21 mouse cellular contexts compared by ENCODE assay signal in genomic region chr4:117031105-117031504, GRCm38 (mm10). TPM values are rescaled to one million over a fixed set of nuclear protein-coding genes. Genes with fewer than 3 reads are reported as not detected.
DNase-seq lines count a peak whose midpoint lies in the region; ATAC-seq and TF ChIP-seq lines count a peak whose summit lies in the region.
"Had no signal": no experiment of that assay in that cellular context is flagged by ENCODE, and none has a peak within 500 bp of the region (broad histone marks: within the 10 kb centered on the region; RNA-seq: fewer than 3 reads in every experiment).

No protein-coding gene starts in this region.

- DNase-seq in gastrocnemius, adult 2 months = no peak
- DNase-seq in gastrocnemius, postnatal 10 days = no peak
- peak; percentile 2 for DNase-seq in lung, embryonic 14.5 days
- DNase-seq in lung, adult 2 months = no peak
- no peak for DNase-seq in gastrocnemius, postnatal 4 days (ENCODE audit: low spot score in 2 of 2)
- no peak for DNase-seq in thymus, postnatal 25 days
- DNase-seq: cerebellum, adult 11-12 months; right cerebral cortex, postnatal 4 days; thymus, postnatal 36 days had no signal

- no peak for ATAC-seq in lung, embryonic 14.5 days (ENCODE audit: insufficient read depth)
- 0 out of 2 replicates have a peak, but pooled peaks have one; percentile 26 for ATAC-seq in megakaryocyte progenitor cell, adult 5-6 weeks (replicated peaks; ENCODE audit: poor library complexity)
- ATAC-seq: forebrain, embryonic 15.5 days; Patski had no signal

- no peak for TF ChIP-seq POLR2A in lung, adult 2 months (IDR thresholded peaks at IDR 0.05; ENCODE audit: borderline replicate concordance, extremely low read depth, low read depth, low read length)
- no peak for TF ChIP-seq POLR2A in ES-Bruce4 (IDR thresholded peaks at IDR 0.05; ENCODE audit: insufficient read depth, low read length)

- H3K36me3 ChIP-seq in lung, embryonic 14.5 days (ENCODE audit: insufficient read depth) = peaks cover 38% of the 10 kb centered on the region
- H3K36me3 ChIP-seq in ES-Bruce4 (ENCODE audit: control insufficient read depth, insufficient read depth, low read length, poor library complexity, severe bottlenecking) = peaks cover 28% of the 10 kb centered on the region

- no peak overlapping the region for H3K4me3 ChIP-seq in gastrocnemius, adult 2 months
- H3K4me3 ChIP-seq in lung, embryonic 14.5 days (ENCODE audit: low read depth, low read length) = no peak overlapping the region
- no peak overlapping the region for H3K4me3 ChIP-seq in lung, adult 2 months (replicated peaks; ENCODE audit: extremely low read depth, low read depth, low read length)
- H3K4me3 ChIP-seq in ES-Bruce4 (ENCODE audit: low read depth, low read length) = no peak overlapping the region
- H3K4me3 ChIP-seq: embryonic facial prominence, embryonic 15.5 days; forebrain, embryonic 15.5 days; heart, embryonic 15.5 days; kidney, embryonic 15.5 days; limb, embryonic 12.5 days; lung, embryonic 15.5 days; stomach, embryonic 15.5 days had no signal

- TF ChIP-seq EP300 in ES-Bruce4 (IDR thresholded peaks at IDR 0.05; ENCODE audit: insufficient read depth, low read depth, low read length) = no peak

- H3K9ac ChIP-seq in lung, embryonic 14.5 days = no peak overlapping the region
- no peak overlapping the region for H3K9ac ChIP-seq in ES-Bruce4 (ENCODE audit: low read depth, poor library complexity, severe bottlenecking)
- H3K9ac ChIP-seq: embryonic facial prominence, embryonic 15.5 days; forebrain, embryonic 15.5 days; heart, embryonic 15.5 days; hindbrain, embryonic 14.5 days; kidney, embryonic 15.5 days; limb, embryonic 12.5 days; lung, embryonic 15.5 days; stomach, embryonic 15.5 days had no signal

- no peaks in the 10 kb centered on the region for H3K4me1 ChIP-seq in lung, embryonic 14.5 days (ENCODE audit: insufficient read depth)
- H3K4me1 ChIP-seq in lung, adult 2 months (ENCODE audit: control insufficient read depth, insufficient read depth, low read length) = no peaks in the 10 kb centered on the region
- H3K4me1 ChIP-seq in ES-Bruce4 (ENCODE audit: control insufficient read depth, insufficient read depth, low read length) = no peaks in the 10 kb centered on the region
- H3K4me1 ChIP-seq: embryonic facial prominence, embryonic 15.5 days; forebrain, embryonic 15.5 days; heart, embryonic 15.5 days; kidney, embryonic 15.5 days; limb, embryonic 12.5 days; lung, embryonic 15.5 days; stomach, embryonic 15.5 days had no signal

- intact Hi-C loops in gastrocnemius, adult 2 months (cut with DNase I) = no loop called here

- no peaks in the 10 kb centered on the region for H3K27me3 ChIP-seq in lung, embryonic 14.5 days (ENCODE audit: insufficient read depth, low read length)
- no peaks in the 10 kb centered on the region for H3K27me3 ChIP-seq in ES-Bruce4 (ENCODE audit: control insufficient read depth, insufficient read depth, low read length, poor library complexity, severe bottlenecking)
- H3K27me3 ChIP-seq: embryonic facial prominence, embryonic 15.5 days; forebrain, embryonic 15.5 days; heart, embryonic 15.5 days; kidney, embryonic 15.5 days; limb, embryonic 12.5 days; lung, embryonic 15.5 days; Patski; stomach, embryonic 15.5 days had no signal

- TF ChIP-seq CTCF in gastrocnemius, adult 2 months (IDR thresholded peaks at IDR 0.05) = peak; percentile 25
- TF ChIP-seq CTCF in lung, embryonic 14.5 days (IDR thresholded peaks at IDR 0.05; ENCODE audit: low read depth) = no peak
- no peak for TF ChIP-seq CTCF in lung, adult 2 months (IDR thresholded peaks at IDR 0.05; ENCODE audit: insufficient read depth, low read length)
- no peak for TF ChIP-seq CTCF in ES-Bruce4 (IDR thresholded peaks at IDR 0.05; ENCODE audit: low read depth, low read length)

- H3K4me2 ChIP-seq in lung, embryonic 14.5 days = no peak overlapping the region
- H3K4me2 ChIP-seq: embryonic facial prominence, embryonic 15.5 days; forebrain, embryonic 15.5 days; heart, embryonic 15.5 days; hindbrain, embryonic 14.5 days; kidney, embryonic 15.5 days; limb, embryonic 12.5 days; lung, embryonic 15.5 days; midbrain, embryonic 11.5 days; stomach, embryonic 15.5 days had no signal

- H3K9me3 ChIP-seq in lung, embryonic 14.5 days (ENCODE audit: low read depth, low read length) = no peaks in the 10 kb centered on the region
- H3K9me3 ChIP-seq in ES-Bruce4 (replicated peaks; ENCODE audit: control insufficient read depth, insufficient read depth, low read length, poor library complexity, severe bottlenecking) = no peaks in the 10 kb centered on the region
- H3K9me3 ChIP-seq: embryonic facial prominence, embryonic 15.5 days; forebrain, embryonic 15.5 days; heart, embryonic 15.5 days; kidney, embryonic 15.5 days; limb, embryonic 12.5 days; lung, embryonic 15.5 days; stomach, embryonic 15.5 days had no signal

- 90% methylated on average over 1 of the region's 1 CpGs for WGBS in lung, embryonic 14.5 days
- WGBS in lung, adult 2 months = 92% methylated on average over 1 of the region's 1 CpGs

- H3K27ac ChIP-seq in gastrocnemius, adult 2 months = no peak overlapping the region
- no peak overlapping the region for H3K27ac ChIP-seq in lung, embryonic 14.5 days (ENCODE audit: low read depth)
- H3K27ac ChIP-seq in ES-Bruce4 (ENCODE audit: insufficient read depth, low read length) = 0 out of 2 replicates have a peak overlapping the region, but pooled peaks have one; percentile 48
- H3K27ac ChIP-seq: embryonic facial prominence, embryonic 15.5 days; forebrain, embryonic 15.5 days; heart, embryonic 15.5 days; hindbrain, embryonic 14.5 days; kidney, embryonic 15.5 days; limb, embryonic 12.5 days; lung, embryonic 15.5 days; stomach, embryonic 15.5 days had no signal

RNA-seq across cellular contexts. Expression of gene Eif2b3, which starts 11.9 kb away (rescaled TPM):
- total RNA-seq in gastrocnemius, adult 2 months (2021) = 10 to 100 TPM; 22.2 to 23.2 TPM
- total RNA-seq in gastrocnemius, postnatal 10 days (2021) = 10 to 100 TPM; 23.0 to 24.3 TPM
- polyA plus RNA-seq in lung, embryonic 14.5 days (2014; fragmentation: Nextera tagmentation; extraction: Ambion mirVana) = 43.5 and 45.2 TPM in 2 replicates
- 4.3 and 6.1 TPM in 2 replicates for polyA plus RNA-seq in lung, adult 2 months (2012; rRNA removed)
- polyA plus RNA-seq in ES-Bruce4 (2011; ENCODE audit: insufficient read depth, insufficient read length, low read depth, missing spikeins) = 67.5 and 73.3 TPM in 2 replicates
- 31.6 and 32.9 TPM in 2 replicates for total RNA-seq in megakaryocyte progenitor cell, adult 5-6 weeks (2015)
- 30.9 and 44.8 TPM in 2 replicates for total RNA-seq in megakaryocyte progenitor cell, adult 5-6 weeks (2017)
- 10 to 100 TPM; 25.1 to 28.3 TPM for total RNA-seq in gastrocnemius, postnatal 4 days (2021)

RNA-seq across cellular contexts. Expression of gene Hectd3, which starts 36.0 kb away (rescaled TPM):
- 10 to 100 TPM; 13.8 to 15.3 TPM for total RNA-seq in gastrocnemius, adult 2 months (2021)
- total RNA-seq in gastrocnemius, postnatal 10 days (2021) = 10 to 100 TPM; 16.6 to 17.3 TPM
- 7.9 and 9.1 TPM in 2 replicates for polyA plus RNA-seq in lung, embryonic 14.5 days (2014; fragmentation: Nextera tagmentation; extraction: Ambion mirVana)
- polyA plus RNA-seq in lung, adult 2 months (2012; rRNA removed) = 66.3 and 69.1 TPM in 2 replicates
- 6.4 and 7.9 TPM in 2 replicates for polyA plus RNA-seq in ES-Bruce4 (2011; ENCODE audit: insufficient read depth, insufficient read length, low read depth, missing spikeins)
- 4.2 and 5.2 TPM in 2 replicates for total RNA-seq in megakaryocyte progenitor cell, adult 5-6 weeks (2015)
- 12.2 and 13.6 TPM in 2 replicates for total RNA-seq in megakaryocyte progenitor cell, adult 5-6 weeks (2017)
- 10 to 100 TPM; 22.8 to 23.2 TPM for total RNA-seq in gastrocnemius, postnatal 4 days (2021)

RNA-seq across cellular contexts. Expression of gene Urod, which starts 36.9 kb away (rescaled TPM):
- 10 to 100 TPM; 59.1 to 69.1 TPM for total RNA-seq in gastrocnemius, adult 2 months (2021)
- 10 to 100 TPM; 55.3 to 59.7 TPM for total RNA-seq in gastrocnemius, postnatal 10 days (2021)
- 87.2 and 95.9 TPM in 2 replicates for polyA plus RNA-seq in lung, embryonic 14.5 days (2014; fragmentation: Nextera tagmentation; extraction: Ambion mirVana)
- polyA plus RNA-seq in lung, adult 2 months (2012; rRNA removed) = 42.1 and 56.1 TPM in 2 replicates
- polyA plus RNA-seq in ES-Bruce4 (2011; ENCODE audit: insufficient read depth, insufficient read length, low read depth, missing spikeins) = 77.2 and 79.3 TPM in 2 replicates
- 47.4 and 80.4 TPM in 2 replicates for total RNA-seq in megakaryocyte progenitor cell, adult 5-6 weeks (2015)
- total RNA-seq in megakaryocyte progenitor cell, adult 5-6 weeks (2017) = 49.4 and 50.7 TPM in 2 replicates
- 10 to 100 TPM; 63.3 to 64.2 TPM for total RNA-seq in gastrocnemius, postnatal 4 days (2021)
